In the genomic region with DNA sequence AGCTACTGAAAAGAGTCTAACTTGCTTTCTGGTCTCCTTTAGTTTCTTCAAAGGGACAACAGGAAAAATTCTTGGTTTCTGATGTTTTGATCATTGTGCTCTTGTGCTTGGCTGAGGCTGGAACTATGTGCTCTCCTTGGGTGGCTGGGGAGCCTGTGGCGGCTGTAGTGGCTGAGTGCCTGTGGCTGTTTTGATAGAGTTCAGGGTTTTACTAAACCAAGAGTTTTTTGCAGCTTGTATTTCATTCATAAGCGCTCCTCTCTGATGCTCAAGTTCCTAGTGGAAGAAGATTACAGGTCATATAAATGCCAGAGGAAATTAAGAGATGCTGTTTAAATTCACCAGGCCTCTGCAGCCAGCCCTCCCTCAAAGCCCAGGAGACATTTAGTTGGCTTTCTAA, we compare ENCODE assay signal across 27 mouse cellular contexts. TPM values are rescaled to one million over a fixed set of nuclear protein-coding genes. Genes with fewer than 3 reads are reported as not detected.
A peak's percentile ranks its signal among the peaks of the same experiment; 100 is the strongest.
DNase-seq lines count a peak whose midpoint lies in the region; ATAC-seq and TF ChIP-seq lines count a peak whose summit lies in the region.
"Had no signal": no experiment of that assay in that cellular context is flagged by ENCODE, and none has a peak within 500 bp of the region (broad histone marks: within the 10 kb centered on the region; RNA-seq: fewer than 3 reads in every experiment).

No protein-coding gene starts in this region.

- H3K9ac ChIP-seq in embryonic facial prominence, embryonic 11.5 days (replicated peaks; ENCODE audit: low read length), result no peak overlapping the region
- H3K9ac ChIP-seq in embryonic facial prominence, embryonic 14.5 days (ENCODE audit: low read depth, low read length), result no peak overlapping the region
- H3K9ac ChIP-seq in limb, embryonic 14.5 days (ENCODE audit: low read depth, low read length, severe bottlenecking), result no peak overlapping the region
- H3K9ac ChIP-seq in midbrain, postnatal 0 days (replicated peaks; ENCODE audit: low read length, poor library complexity, severe bottlenecking), result no peak overlapping the region
- H3K9ac ChIP-seq: embryonic facial prominence, embryonic 15.5 days; forebrain, embryonic 12.5 days had no signal

- no peak for TF ChIP-seq POLR2A in limb, embryonic 14.5 days (IDR thresholded peaks at IDR 0.05; ENCODE audit: borderline replicate concordance, extremely low read depth, insufficient read depth, insufficient read length)

- no peak overlapping the region for H3K27ac ChIP-seq in embryonic facial prominence, embryonic 11.5 days (replicated peaks; ENCODE audit: low read depth, low read length)
- H3K27ac ChIP-seq in embryonic facial prominence, embryonic 10.5 days (replicated peaks), result no peak overlapping the region
- no peak overlapping the region for H3K27ac ChIP-seq in embryonic facial prominence, embryonic 14.5 days (replicated peaks; ENCODE audit: low read depth, low read length)
- H3K27ac ChIP-seq in limb, embryonic 14.5 days (replicated peaks; ENCODE audit: low read depth, low read length), result no peak overlapping the region
- no peak overlapping the region for H3K27ac ChIP-seq in midbrain, postnatal 0 days (ENCODE audit: low read depth, low read length)
- H3K27ac ChIP-seq: embryonic facial prominence, embryonic 15.5 days; forebrain, embryonic 10.5 days; forebrain, embryonic 12.5 days had no signal

- DNase-seq in embryonic facial prominence, embryonic 11.5 days (ENCODE audit: low spot score), result peak; percentile 12
- no peak for DNase-seq in embryonic facial prominence, embryonic 10.5 days (ENCODE audit: low spot score)
- peak; percentile 80 for DNase-seq in MN1 (ENCODE audit: low spot score)
- peak; percentile 67 for DNase-seq in embryonic facial prominence, embryonic 14.5 days (ENCODE audit: low spot score)
- peak; percentile 28 for DNase-seq in limb, embryonic 14.5 days (ENCODE audit: low spot score)
- DNase-seq in thymus, postnatal 0 days (ENCODE audit: low spot score), result no peak
- DNase-seq in midbrain, postnatal 0 days (ENCODE audit: low spot score), result no peak
- DNase-seq: adrenal gland, adult 2 months; adrenal gland, postnatal 10 days; adrenal gland, postnatal 25 days; B cell, adult 2 months; cerebellum, adult 11 months; cerebellum, adult 18-20 months; cerebellum, adult 8-10 months; cerebellum, adult 9-11 months; cerebellum, postnatal 14 days; cerebellum, postnatal 36 days; embryo, embryonic 11 days had no signal

- TF ChIP-seq CTCF in midbrain, postnatal 0 days (IDR thresholded peaks at IDR 0.05), result no peak

- no peak overlapping the region for H3K4me2 ChIP-seq in embryonic facial prominence, embryonic 11.5 days (ENCODE audit: low read depth, low read length)
- H3K4me2 ChIP-seq in embryonic facial prominence, embryonic 14.5 days (ENCODE audit: low read depth, low read length), result no peak overlapping the region
- no peak overlapping the region for H3K4me2 ChIP-seq in limb, embryonic 14.5 days (replicated peaks; ENCODE audit: low read depth, low read length, severe bottlenecking)
- no peak overlapping the region for H3K4me2 ChIP-seq in midbrain, postnatal 0 days (ENCODE audit: low read depth, low read length, poor library complexity, severe bottlenecking)
- H3K4me2 ChIP-seq: embryonic facial prominence, embryonic 15.5 days; forebrain, embryonic 12.5 days had no signal

- no peaks in the 10 kb centered on the region for H3K4me1 ChIP-seq in embryonic facial prominence, embryonic 11.5 days (ENCODE audit: control insufficient read depth, insufficient read depth, low read length)
- no peaks in the 10 kb centered on the region for H3K4me1 ChIP-seq in embryonic facial prominence, embryonic 10.5 days
- H3K4me1 ChIP-seq in embryonic facial prominence, embryonic 14.5 days (ENCODE audit: control insufficient read depth, insufficient read depth, low read length), result no peaks in the 10 kb centered on the region
- H3K4me1 ChIP-seq in limb, embryonic 14.5 days (ENCODE audit: control insufficient read depth, insufficient read depth, low read length), result no peaks in the 10 kb centered on the region
- no peaks in the 10 kb centered on the region for H3K4me1 ChIP-seq in midbrain, postnatal 0 days (ENCODE audit: insufficient read depth, low read length)
- H3K4me1 ChIP-seq: embryonic facial prominence, embryonic 15.5 days; forebrain, embryonic 10.5 days; forebrain, embryonic 12.5 days had no signal

- H3K36me3 ChIP-seq in embryonic facial prominence, embryonic 11.5 days (replicated peaks; ENCODE audit: control insufficient read depth, insufficient read depth, low read depth, low read length), result no peaks in the 10 kb centered on the region
- no peaks in the 10 kb centered on the region for H3K36me3 ChIP-seq in embryonic facial prominence, embryonic 10.5 days (replicated peaks)
- no peaks in the 10 kb centered on the region for H3K36me3 ChIP-seq in embryonic facial prominence, embryonic 14.5 days (ENCODE audit: control insufficient read depth, insufficient read depth, low read length)
- H3K36me3 ChIP-seq in limb, embryonic 14.5 days (ENCODE audit: control insufficient read depth, insufficient read depth, low read length), result no peaks in the 10 kb centered on the region
- H3K36me3 ChIP-seq in midbrain, postnatal 0 days (ENCODE audit: insufficient read depth, low read length), result peaks cover 2% of the 10 kb centered on the region; the same call in 1 of the 2 replicates
- H3K36me3 ChIP-seq: embryonic facial prominence, embryonic 15.5 days; forebrain, embryonic 10.5 days; forebrain, embryonic 12.5 days had no signal

- 55% methylated on average over 2 of the region's 2 CpGs for WGBS in embryonic facial prominence, embryonic 11.5 days
- WGBS in embryonic facial prominence, embryonic 10.5 days, result 51% methylated on average over 2 of the region's 2 CpGs
- WGBS in embryonic facial prominence, embryonic 14.5 days, result 40% methylated on average over 2 of the region's 2 CpGs
- WGBS in limb, embryonic 14.5 days, result 41% methylated on average over 2 of the region's 2 CpGs
- 77% methylated on average over 2 of the region's 2 CpGs for WGBS in midbrain, postnatal 0 days

- ATAC-seq in embryonic facial prominence, embryonic 11.5 days (replicated peaks; ENCODE audit: insufficient number of reproducible peaks, low FRiP score, low TSS enrichment, low read depth), result no peak
- 0 out of 2 replicates have a peak, but pooled peaks have one; percentile 26 for ATAC-seq in embryonic facial prominence, embryonic 14.5 days (ENCODE audit: low read depth)
- ATAC-seq in limb, embryonic 14.5 days (ENCODE audit: low FRiP score, low read depth), result no peak
- no peak for ATAC-seq in midbrain, postnatal 0 days (ENCODE audit: low FRiP score)
- ATAC-seq: CD4-positive, CD25-positive, alpha-beta regulatory T cell, adult 4 months; forebrain, embryonic 14.5 days; forebrain, embryonic 16.5 days had no signal

- H3K4me3 ChIP-seq in embryonic facial prominence, embryonic 11.5 days (ENCODE audit: low read depth, low read length), result no peak overlapping the region
- no peak overlapping the region for H3K4me3 ChIP-seq in embryonic facial prominence, embryonic 10.5 days
- no peak overlapping the region for H3K4me3 ChIP-seq in embryonic facial prominence, embryonic 14.5 days (ENCODE audit: low read depth, low read length)
- no peak overlapping the region for H3K4me3 ChIP-seq in limb, embryonic 14.5 days (replicated peaks; ENCODE audit: low read length)
- H3K4me3 ChIP-seq in midbrain, postnatal 0 days (ENCODE audit: low read depth, low read length), result no peak overlapping the region
- H3K4me3 ChIP-seq: embryonic facial prominence, embryonic 15.5 days; erythroblast, embryonic 14.5 days; forebrain, embryonic 10.5 days; forebrain, embryonic 12.5 days had no signal

- no peaks in the 10 kb centered on the region for H3K27me3 ChIP-seq in embryonic facial prominence, embryonic 11.5 days (ENCODE audit: control insufficient read depth, insufficient read depth, low read length)
- no peaks in the 10 kb centered on the region for H3K27me3 ChIP-seq in embryonic facial prominence, embryonic 10.5 days (replicated peaks; ENCODE audit: low read depth, poor library complexity, severe bottlenecking)
- H3K27me3 ChIP-seq in embryonic facial prominence, embryonic 14.5 days (replicated peaks; ENCODE audit: control insufficient read depth, insufficient read depth, low read length), result no peaks in the 10 kb centered on the region
- no peaks in the 10 kb centered on the region for H3K27me3 ChIP-seq in limb, embryonic 14.5 days (ENCODE audit: control insufficient read depth, insufficient read depth, low read length)
- no peaks in the 10 kb centered on the region for H3K27me3 ChIP-seq in midbrain, postnatal 0 days (ENCODE audit: insufficient read depth, low read length)
- H3K27me3 ChIP-seq: CH12.LX; embryonic facial prominence, embryonic 15.5 days; forebrain, embryonic 12.5 days had no signal

- no peaks in the 10 kb centered on the region for H3K9me3 ChIP-seq in embryonic facial prominence, embryonic 11.5 days (replicated peaks; ENCODE audit: control insufficient read depth, low read length)
- no peaks in the 10 kb centered on the region for H3K9me3 ChIP-seq in embryonic facial prominence, embryonic 10.5 days
- H3K9me3 ChIP-seq in embryonic facial prominence, embryonic 14.5 days (ENCODE audit: control insufficient read depth, low read length), result no peaks in the 10 kb centered on the region
- no peaks in the 10 kb centered on the region for H3K9me3 ChIP-seq in limb, embryonic 14.5 days (ENCODE audit: control insufficient read depth, low read length)
- no peaks in the 10 kb centered on the region for H3K9me3 ChIP-seq in midbrain, postnatal 0 days (ENCODE audit: low read length)
- H3K9me3 ChIP-seq: embryonic facial prominence, embryonic 15.5 days; forebrain, embryonic 10.5 days; forebrain, embryonic 12.5 days; G1E had no signal

RNA-seq across cellular contexts. Expression of a gene that starts 11.4 kb away (rescaled TPM):
- 314 and 333 TPM in 2 replicates for polyA plus RNA-seq in embryonic facial prominence, embryonic 11.5 days (2014; fragmentation: Nextera tagmentation; extraction: Ambion mirVana)
- polyA plus RNA-seq in embryonic facial prominence, embryonic 10.5 days (2016; fragmentation: Nextera tagmentation; extraction: Ambion mirVana), result 354 and 357 TPM in 2 replicates
- polyA plus RNA-seq in embryonic facial prominence, embryonic 14.5 days (2014; fragmentation: Nextera tagmentation; extraction: Ambion mirVana), result 212 and 215 TPM in 2 replicates
- 34.7 and 60.5 TPM in 2 replicates for polyA plus RNA-seq in limb, embryonic 14.5 days (2012; rRNA removed)
- 194 and 200 TPM in 2 replicates for polyA plus RNA-seq in limb, embryonic 14.5 days (2014; fragmentation: Nextera tagmentation; extraction: Ambion mirVana)
- 209 and 247 TPM in 2 replicates for polyA plus RNA-seq in thymus, postnatal 0 days (2015; fragmentation: Nextera tagmentation; extraction: Ambion mirVana)
- total RNA-seq in midbrain, postnatal 0 days (2014; rRNA removed), result 126 and 134 TPM in 2 replicates
- 320 and 328 TPM in 2 replicates for polyA plus RNA-seq in midbrain, postnatal 0 days (2015; fragmentation: Nextera tagmentation; extraction: Ambion mirVana)

RNA-seq across cellular contexts. Expression of a gene that starts 29.1 kb away (rescaled TPM):
- 244 and 248 TPM in 2 replicates for polyA plus RNA-seq in embryonic facial prominence, embryonic 11.5 days (2014; fragmentation: Nextera tagmentation; extraction: Ambion mirVana)
- 231 and 235 TPM in 2 replicates for polyA plus RNA-seq in embryonic facial prominence, embryonic 10.5 days (2016; fragmentation: Nextera tagmentation; extraction: Ambion mirVana)
- polyA plus RNA-seq in embryonic facial prominence, embryonic 14.5 days (2014; fragmentation: Nextera tagmentation; extraction: Ambion mirVana), result 238 and 243 TPM in 2 replicates
- 44.5 and 53.7 TPM in 2 replicates for polyA plus RNA-seq in limb, embryonic 14.5 days (2012; rRNA removed)
- 228 and 243 TPM in 2 replicates for polyA plus RNA-seq in limb, embryonic 14.5 days (2014; fragmentation: Nextera tagmentation; extraction: Ambion mirVana)
- 390 and 393 TPM in 2 replicates for polyA plus RNA-seq in thymus, postnatal 0 days (2015; fragmentation: Nextera tagmentation; extraction: Ambion mirVana)
- 10.6 and 17.7 TPM in 2 replicates for total RNA-seq in midbrain, postnatal 0 days (2014; rRNA removed)
- polyA plus RNA-seq in midbrain, postnatal 0 days (2015; fragmentation: Nextera tagmentation; extraction: Ambion mirVana), result 110 and 111 TPM in 2 replicates

Comparison
In these comparisons a context has a peak if more than half of its experiments do, and no peak if none do; other contexts are left out.
1. DNase-seq: peak in embryonic facial prominence, embryonic 11.5 days (single experiment), MN1 (single experiment), embryonic facial prominence, embryonic 14.5 days (single experiment) and limb, embryonic 14.5 days (single experiment); none in embryonic facial prominence, embryonic 10.5 days (single experiment), thymus, postnatal 0 days (single experiment) and midbrain, postnatal 0 days (single experiment).